Mouse (Mus musculus): ENCODE results near the gene Brat1. TPM values are rescaled to one million over a fixed set of nuclear protein-coding genes. Genes with fewer than 3 reads are reported as not detected.

Brat1 gene
- not detected in 2 replicates for polyA plus RNA-seq (2012; ENCODE audit: insufficient read depth, insufficient read length, low replicate concordance, missing spikeins)

GRCm38 (mm10) chr5:140704378-140705251, at the start of gene Brat1:
TSS of gene Brat1 (plus strand) at chr5:140705011.
- H3K27ac ChIP-seq (ENCODE audit: insufficient read depth, low read depth, low read length) = peak within 1 kb of the TSS; percentile 98
- under 1% methylated on average over 69 of the region's 69 CpGs for WGBS
- H3K4me3 ChIP-seq (ENCODE audit: insufficient read depth, low read depth, low read length) = peak within 1 kb of the TSS; percentile 69
- peaks cover 23% of the 10 kb centered on the region for H3K4me1 ChIP-seq (ENCODE audit: control insufficient read depth, insufficient read depth, low read length)
- TF ChIP-seq CTCF (IDR thresholded peaks at IDR 0.05; ENCODE audit: insufficient read depth, low read depth, low read length) (no peak), POLR2A (IDR thresholded peaks at IDR 0.05; ENCODE audit: insufficient read depth, low read depth, low read length) (peak; percentile 66)

- no peak for TF ChIP-seq CTCF (IDR thresholded peaks at IDR 0.05; ENCODE audit: insufficient read depth, low read depth, low read length)
- no peak for TF ChIP-seq POLR2A (IDR thresholded peaks at IDR 0.05; ENCODE audit: insufficient read depth, low read depth, low read length)
- peaks cover 50% of the 10 kb centered on the region for H3K4me1 ChIP-seq (ENCODE audit: control insufficient read depth, insufficient read depth, low read length)
- 13% methylated on average over 16 of the region's 16 CpGs for WGBS
- H3K27ac ChIP-seq (ENCODE audit: insufficient read depth, low read depth, low read length) = peak overlapping the region; percentile 77
- H3K4me3 ChIP-seq (ENCODE audit: insufficient read depth, low read depth, low read length) = no peak overlapping the region
These were observed 45.1 kb upstream of the Brat1 start for GRCm38 (mm10) chr5:140659607-140660272.

- 55% methylated on average over 1 of the region's 1 CpGs for WGBS
- peak overlapping the region; percentile 77 for H3K27ac ChIP-seq (ENCODE audit: insufficient read depth, low read depth, low read length)
These were observed 44.4 kb upstream of the Brat1 start for GRCm38 (mm10) chr5:140660398-140660797.

GRCm38 (mm10) chr5:140661427-140661826, 43.4 kb upstream of the Brat1 start:
- Histone ChIP-seq H3K27ac (ENCODE audit: insufficient read depth, low read depth, low read length) (peak overlapping the region; percentile 85), H3K4me3 (ENCODE audit: insufficient read depth, low read depth, low read length) (no peak overlapping the region), H3K4me1 (ENCODE audit: control insufficient read depth, insufficient read depth, low read length) (peaks cover 65% of the 10 kb centered on the region)
- TF ChIP-seq POLR2A (IDR thresholded peaks at IDR 0.05; ENCODE audit: insufficient read depth, low read depth, low read length) (no peak), CTCF (IDR thresholded peaks at IDR 0.05; ENCODE audit: insufficient read depth, low read depth, low read length) (no peak)
- WGBS = 73% methylated on average over 8 of the region's 8 CpGs

More at GRCm38 (mm10) chr5:140660398-140660797, 44.4 kb upstream of the Brat1 start:
- peaks cover 56% of the 10 kb centered on the region for H3K4me1 ChIP-seq (ENCODE audit: control insufficient read depth, insufficient read depth, low read length)
- TF ChIP-seq POLR2A (IDR thresholded peaks at IDR 0.05; ENCODE audit: insufficient read depth, low read depth, low read length) (no peak), CTCF (IDR thresholded peaks at IDR 0.05; ENCODE audit: insufficient read depth, low read depth, low read length) (no peak)
- no peak overlapping the region for H3K4me3 ChIP-seq (ENCODE audit: insufficient read depth, low read depth, low read length)

GRCm38 (mm10) chr5:140661875-140662643, 42.8 kb upstream of the Brat1 start:
- no peak overlapping the region for H3K4me3 ChIP-seq (ENCODE audit: insufficient read depth, low read depth, low read length)
- peak overlapping the region; percentile 85 for H3K27ac ChIP-seq (ENCODE audit: insufficient read depth, low read depth, low read length)
- TF ChIP-seq CTCF (IDR thresholded peaks at IDR 0.05; ENCODE audit: insufficient read depth, low read depth, low read length) (no peak), POLR2A (IDR thresholded peaks at IDR 0.05; ENCODE audit: insufficient read depth, low read depth, low read length) (no peak)
- 38% methylated on average over 12 of the region's 12 CpGs for WGBS
- peaks cover 66% of the 10 kb centered on the region for H3K4me1 ChIP-seq (ENCODE audit: control insufficient read depth, insufficient read depth, low read length)

- H3K27ac ChIP-seq (ENCODE audit: insufficient read depth, low read depth, low read length) = peak overlapping the region; percentile 85
- peaks cover 68% of the 10 kb centered on the region for H3K4me1 ChIP-seq (ENCODE audit: control insufficient read depth, insufficient read depth, low read length)
- 40% methylated on average over 17 of the region's 17 CpGs for WGBS
These were observed 41.8 kb upstream of the Brat1 start for GRCm38 (mm10) chr5:140662741-140663592.

GRCm38 (mm10) chr5:140663621-140664180, 41.1 kb upstream of the Brat1 start:
- Histone ChIP-seq H3K4me3 (ENCODE audit: insufficient read depth, low read depth, low read length) (no peak overlapping the region), H3K27ac (ENCODE audit: insufficient read depth, low read depth, low read length) (peak overlapping the region; percentile 16; the same call in 1 of the 2 replicates), H3K4me1 (ENCODE audit: control insufficient read depth, insufficient read depth, low read length) (peaks cover 68% of the 10 kb centered on the region)
- 19% methylated on average over 7 of the region's 7 CpGs for WGBS
- TF ChIP-seq CTCF (IDR thresholded peaks at IDR 0.05; ENCODE audit: insufficient read depth, low read depth, low read length) (peak; percentile 56; the same call in 1 of the 2 replicates), POLR2A (IDR thresholded peaks at IDR 0.05; ENCODE audit: insufficient read depth, low read depth, low read length) (no peak)

More at GRCm38 (mm10) chr5:140662741-140663592, 41.8 kb upstream of the Brat1 start:
- no peak for TF ChIP-seq CTCF (IDR thresholded peaks at IDR 0.05; ENCODE audit: insufficient read depth, low read depth, low read length)
- TF ChIP-seq POLR2A (IDR thresholded peaks at IDR 0.05; ENCODE audit: insufficient read depth, low read depth, low read length) = no peak
- no peak overlapping the region for H3K4me3 ChIP-seq (ENCODE audit: insufficient read depth, low read depth, low read length)

Data from olfactory bulb, adult 2 months (tissue).